Mouse (Mus musculus): ENCODE results near the gene Olfr726.

Olfr726 gene

GRCm38 (mm10) chr14:50090853-50091252 is at the start of gene Olfr726:
Gene Olfr726, minus strand, starts transcription at chr14:50090953.
- DNase-seq (ENCODE audit: low read depth in 2 of 2, low spot score in 2 of 2), result no peak

GRCm38 (mm10) chr14:50122886-50123285 is 32.1 kb upstream of the Olfr726 start, which contains the start of gene Olfr727:
Gene Olfr727, plus strand, starts transcription at chr14:50123186.
- DNase-seq (ENCODE audit: low read depth in 2 of 2, low spot score in 2 of 2), result no peak

- no peak for DNase-seq (ENCODE audit: low read depth in 2 of 2, low spot score in 2 of 2)
These were observed 28.0 kb downstream of the Olfr726 start for GRCm38 (mm10) chr14:50062733-50063104.

- no peak for DNase-seq (ENCODE audit: low read depth in 2 of 2, low spot score in 2 of 2)
These were observed 28.6 kb downstream of the Olfr726 start for GRCm38 (mm10) chr14:50061955-50062732.

- DNase-seq (ENCODE audit: low read depth in 2 of 2, low spot score in 2 of 2), result no peak
These were observed 29.2 kb downstream of the Olfr726 start for GRCm38 (mm10) chr14:50061590-50061954.

- DNase-seq (ENCODE audit: low read depth in 2 of 2, low spot score in 2 of 2), result no peak
These were observed 29.6 kb downstream of the Olfr726 start for GRCm38 (mm10) chr14:50061179-50061578.

- DNase-seq (ENCODE audit: low read depth in 2 of 2, low spot score in 2 of 2), result no peak
These were observed 50.5 kb downstream of the Olfr726 start, which contains the start of gene Olfr725 for GRCm38 (mm10) chr14:50040275-50040674. Gene Olfr725, minus strand, starts transcription at chr14:50040375.
